Mouse (Mus musculus) layer of hippocampus, adult 2 months (tissue): ENCODE results near the gene Ncf2. TPM values are rescaled to one million over a fixed set of nuclear protein-coding genes. Genes with fewer than 3 reads are reported as not detected.

Experiments
- DNase-seq, 2 experiments: peaks; one replicate each; pipeline ENCODE4 v3.0.0; 2022; ENCODE audit warnings: low spot score in 2 of 2
- H3K27ac ChIP-seq: fragments of 200-600 bp; 2 replicates; pipeline ENCODE4 v1.8.1; 2022
- H3K4me3 ChIP-seq: fragments of 200-600 bp; 2 replicates; pipeline ENCODE4 v1.8.1; 2022; ENCODE audit warnings: mild to moderate bottlenecking
- CTCF ChIP-seq: fragments of 200-600 bp; conservative IDR thresholded peaks from 2 replicates; pipeline ENCODE4 v1.8.1; 2022; ENCODE audit warnings: antibody characterized with exemption, mild to moderate bottlenecking, moderate library complexity
- total RNA-seq, 2 experiments: library from RNA; stranded (reverse); gene quantifications; 2 replicates each; pipeline ENCODE4 v1.2.3; 2021

Gene Ncf2
- total RNA-seq, 2 experiments from 2014 or later, result 1.9 to 2.9 TPM

DNA sequence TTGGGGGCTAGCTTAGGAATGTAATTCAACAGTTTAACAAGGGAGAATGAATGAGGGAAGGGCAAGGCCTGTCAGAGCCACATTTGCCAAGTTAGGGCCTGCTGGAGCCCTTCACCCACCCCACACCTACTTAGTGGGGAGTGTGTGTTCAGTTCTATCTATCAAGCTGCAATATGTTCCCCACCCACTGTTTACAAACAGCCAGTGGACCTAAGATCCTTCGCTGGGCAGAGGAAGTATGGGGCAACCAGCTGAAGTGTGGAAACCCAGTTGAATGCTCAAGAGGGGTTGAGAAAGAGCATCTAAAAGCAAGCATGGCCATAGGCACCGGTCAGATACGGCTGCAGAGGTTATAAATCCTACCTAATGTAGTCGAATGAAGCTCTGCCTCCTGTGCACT is 13.0 kb upstream of the Ncf2 start:
- Histone ChIP-seq H3K4me3 (no peak overlapping the region), H3K27ac (no peak overlapping the region)
- no peak for TF ChIP-seq CTCF
- no peak for DNase-seq

DNA sequence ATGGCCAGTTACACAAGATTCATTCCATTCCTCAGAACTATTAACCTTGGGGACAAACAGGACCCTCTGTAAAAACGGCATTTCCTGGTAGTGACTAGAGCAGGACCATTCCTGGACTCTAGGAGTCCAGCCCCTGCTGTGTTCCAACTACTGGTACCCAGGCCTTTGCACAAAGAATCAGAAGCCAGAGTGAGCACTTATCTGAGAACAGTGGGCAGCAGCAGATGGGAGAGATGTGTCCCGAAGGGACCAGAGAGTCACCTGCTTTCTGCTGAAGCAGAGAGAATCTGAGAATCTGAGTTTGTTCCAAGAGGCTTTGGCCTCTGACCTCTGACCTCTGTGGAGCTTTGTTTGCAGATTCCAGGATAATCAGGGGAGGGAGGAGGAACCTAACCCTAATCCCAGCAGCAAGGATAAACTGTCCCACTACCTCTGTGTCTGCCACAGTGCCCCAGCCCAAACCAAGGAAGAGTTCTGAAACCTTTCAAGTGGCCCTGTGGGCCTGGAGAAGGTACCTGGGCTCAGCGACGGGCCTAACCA is 11.8 kb upstream of the Ncf2 start:
- TF ChIP-seq CTCF, result no peak
- Histone ChIP-seq H3K4me3 (no peak overlapping the region), H3K27ac (no peak overlapping the region)
- no peak for DNase-seq

DNA sequence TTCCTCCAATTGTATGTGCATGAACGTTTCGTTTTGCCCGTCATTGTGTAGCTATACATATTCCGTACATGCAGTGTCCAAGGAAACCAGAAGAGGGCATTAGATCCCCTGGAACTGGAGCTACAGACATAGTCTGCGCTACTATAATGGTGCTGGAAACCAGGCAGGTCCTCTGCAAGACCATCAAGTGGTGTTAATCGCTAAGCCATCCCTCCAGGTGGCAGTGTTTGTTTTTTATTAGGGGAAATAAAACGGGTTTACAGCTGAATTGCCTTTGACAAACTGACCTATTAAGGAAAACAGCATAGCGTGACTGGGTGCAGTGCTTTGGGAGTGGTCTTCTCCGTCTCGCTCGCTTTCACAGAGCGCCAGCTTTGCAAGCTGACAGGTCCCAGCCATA is 9.7 kb upstream of the Ncf2 start:
- peak; percentile 71 for TF ChIP-seq CTCF
- DNase-seq, result no peak
- no peak overlapping the region for H3K27ac ChIP-seq
- H3K4me3 ChIP-seq, result no peak overlapping the region

DNA sequence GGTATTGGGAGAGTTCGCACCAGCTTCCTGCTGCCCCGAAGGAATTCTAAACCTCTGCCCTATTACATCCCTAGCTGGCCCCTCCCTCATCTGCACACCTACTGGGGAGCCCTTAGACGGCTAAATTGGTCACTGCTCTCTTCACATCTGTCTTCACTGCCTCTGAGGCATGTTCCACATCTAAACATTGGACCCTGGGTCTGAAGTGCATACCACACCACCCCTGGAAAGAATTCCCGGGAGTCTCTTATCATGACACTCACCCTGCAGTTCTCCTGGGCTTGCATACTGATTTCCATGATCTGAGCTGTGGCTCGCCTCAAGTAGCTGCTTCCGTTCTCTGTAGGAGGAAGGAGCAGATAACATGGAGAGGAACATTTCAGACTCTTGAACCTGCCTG is 9.2 kb upstream of the Ncf2 start:
- TF ChIP-seq CTCF, result no peak
- DNase-seq, result no peak
- Histone ChIP-seq H3K4me3 (no peak overlapping the region), H3K27ac (no peak overlapping the region; the same call in 1 of the 2 replicates)

DNA sequence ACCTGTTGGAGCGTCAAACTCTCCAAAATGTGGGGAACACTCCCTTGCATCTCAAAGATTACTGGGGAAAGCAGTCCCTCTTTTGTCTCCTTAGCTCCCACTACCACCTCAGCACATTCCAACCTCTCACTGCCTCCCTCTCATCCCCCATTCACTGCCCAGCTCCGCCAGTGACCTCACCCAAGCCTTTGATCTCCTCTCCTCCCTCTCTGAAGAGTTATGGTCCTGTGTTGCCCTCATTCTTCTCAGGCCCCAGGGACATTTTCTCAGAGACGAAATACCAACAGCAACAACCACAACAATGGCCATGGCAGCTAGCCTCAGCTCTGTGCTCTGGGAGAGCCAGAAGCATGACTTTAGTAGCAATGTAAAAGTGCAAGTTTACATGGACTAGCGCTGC is 8.7 kb upstream of the Ncf2 start:
- TF ChIP-seq CTCF, result no peak
- Histone ChIP-seq H3K27ac (no peak overlapping the region; the same call in 1 of the 2 replicates), H3K4me3 (no peak overlapping the region)
- DNase-seq, result no peak

DNA sequence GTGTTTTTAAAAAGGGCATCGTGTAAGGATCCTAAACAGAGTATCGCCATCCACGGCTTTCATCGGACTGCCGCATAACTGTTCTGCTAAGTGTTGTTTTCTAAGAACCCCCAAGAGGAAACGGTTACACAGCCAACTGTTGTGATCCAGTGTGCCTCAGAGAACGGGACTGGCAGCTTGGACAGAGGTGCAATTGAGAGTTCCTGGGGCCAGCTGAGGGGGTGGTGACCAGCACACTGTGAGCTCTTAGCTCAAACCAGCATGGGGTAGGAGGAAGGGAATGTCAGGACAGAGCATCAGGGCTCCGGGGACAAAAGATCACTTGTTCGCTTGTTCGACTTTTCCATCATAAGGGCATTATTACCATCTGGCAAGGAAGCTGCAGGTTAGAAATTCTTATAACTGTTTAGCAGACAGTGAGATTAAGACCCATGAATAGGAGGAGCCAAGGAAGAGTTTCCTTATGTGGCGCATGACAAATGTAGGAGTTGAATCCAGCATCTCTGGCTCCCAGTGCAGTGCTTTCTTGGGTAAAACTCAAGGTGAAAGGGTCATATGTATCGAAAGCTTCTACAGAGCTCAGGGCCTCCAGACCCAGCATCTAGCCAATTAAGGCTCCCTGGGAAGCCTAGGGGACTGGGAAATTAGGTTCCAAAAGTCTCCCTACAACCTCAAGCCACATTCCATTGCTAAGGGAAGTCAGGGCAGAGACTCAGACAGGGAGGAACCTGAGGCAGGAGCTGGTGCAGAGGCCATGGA is 7.1 kb upstream of the Ncf2 start:
- Histone ChIP-seq H3K4me3 (no peak overlapping the region), H3K27ac (peak overlapping the region; percentile 49)
- DNase-seq, result peak; percentile 29 to 34
- TF ChIP-seq CTCF, result no peak

DNA sequence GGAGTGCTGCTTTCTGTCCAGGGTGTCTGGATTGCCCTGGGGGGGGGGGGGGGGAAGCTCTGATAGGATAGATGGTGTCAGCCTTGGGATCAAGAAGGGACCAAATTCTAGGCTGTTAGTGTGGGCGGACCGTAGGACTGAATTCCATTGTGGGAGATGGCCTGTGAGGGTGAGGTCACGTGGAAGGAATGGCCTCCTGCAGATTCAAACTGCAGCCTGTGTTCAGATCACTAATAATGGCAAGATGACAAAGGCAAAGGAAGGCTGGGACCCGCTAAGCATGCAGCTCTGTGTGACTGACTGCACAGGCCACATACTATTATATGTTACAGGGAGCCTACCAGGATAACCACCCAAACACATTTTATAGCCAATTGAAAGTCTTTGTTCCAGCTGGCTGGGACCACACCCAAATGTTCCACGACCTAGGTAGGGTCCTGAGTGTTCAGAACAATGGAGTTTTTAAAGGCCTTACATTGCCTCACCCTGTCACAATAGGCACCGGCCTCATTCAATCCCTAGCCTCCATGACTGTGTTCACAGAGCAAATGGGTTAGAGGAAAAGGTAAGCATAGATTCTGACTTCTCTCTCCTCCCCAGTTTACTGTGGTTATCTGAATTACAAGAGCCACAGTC is 6.4 kb upstream of the Ncf2 start:
- no peak overlapping the region for H3K4me3 ChIP-seq
- no peak for TF ChIP-seq CTCF
- H3K27ac ChIP-seq, result peak overlapping the region; percentile 49
- DNase-seq, result no peak

DNA sequence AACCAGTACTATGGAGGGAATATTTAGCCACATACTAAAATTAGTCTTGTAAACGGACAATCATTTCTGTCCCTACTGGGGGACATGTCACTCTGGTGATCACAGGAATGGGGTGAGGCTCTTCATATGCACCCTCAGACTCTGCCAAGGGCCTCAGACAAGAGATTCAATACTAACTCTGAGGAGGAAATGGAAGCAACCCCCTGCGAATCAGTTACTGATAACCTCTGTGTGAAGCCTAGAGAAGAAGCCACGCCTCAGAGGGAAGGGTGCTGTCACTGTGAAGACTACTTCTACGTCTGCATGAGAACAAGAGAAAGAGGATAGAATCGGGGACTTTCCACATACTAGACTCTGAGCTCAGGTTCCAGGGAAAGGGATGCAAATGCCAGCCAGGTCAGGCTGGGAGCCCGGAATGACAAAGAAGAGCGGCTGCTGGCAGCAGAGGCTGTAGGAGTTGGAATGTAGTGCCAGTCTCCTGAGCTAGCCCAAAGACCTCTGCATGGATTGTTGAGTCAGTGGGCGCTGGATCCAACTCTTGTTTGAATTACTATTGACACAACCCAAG is 4.2 kb upstream of the Ncf2 start:
- DNase-seq, result no peak
- H3K4me3 ChIP-seq, result no peak overlapping the region
- no peak for TF ChIP-seq CTCF
- H3K27ac ChIP-seq, result 0 out of 2 replicates have a peak overlapping the region, but pooled peaks have one; percentile 8

DNA sequence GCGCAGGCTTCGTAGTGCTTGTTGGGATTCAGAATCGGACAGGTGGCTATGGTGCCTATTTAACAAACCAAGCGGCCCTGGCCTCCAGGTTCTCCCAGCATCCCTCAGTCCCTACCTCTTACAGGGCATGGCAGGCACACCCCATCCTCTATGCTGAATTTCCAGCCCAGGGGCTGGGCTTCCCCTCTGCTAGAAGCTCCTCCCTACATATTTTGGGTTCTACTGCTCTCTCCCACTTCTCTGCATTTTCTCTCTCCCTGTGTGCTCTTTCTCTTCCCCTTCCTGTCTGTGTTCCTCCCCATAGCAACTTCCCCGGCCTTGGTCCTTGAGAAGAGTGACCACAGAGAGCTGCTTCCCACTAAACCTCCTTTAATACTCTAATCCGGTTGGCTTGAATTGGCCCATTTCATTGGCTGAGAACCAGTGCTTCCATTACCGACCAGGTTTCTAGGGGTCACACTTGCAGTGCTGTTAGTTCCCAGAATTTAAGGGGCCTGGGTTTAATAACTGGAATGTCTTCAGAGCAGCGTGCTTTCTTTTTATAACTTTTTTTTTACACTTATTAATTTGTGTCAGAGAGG is 3.2 kb upstream of the Ncf2 start:
- Histone ChIP-seq H3K27ac (no peak overlapping the region), H3K4me3 (no peak overlapping the region)
- TF ChIP-seq CTCF, result no peak
- DNase-seq, result no peak

DNA sequence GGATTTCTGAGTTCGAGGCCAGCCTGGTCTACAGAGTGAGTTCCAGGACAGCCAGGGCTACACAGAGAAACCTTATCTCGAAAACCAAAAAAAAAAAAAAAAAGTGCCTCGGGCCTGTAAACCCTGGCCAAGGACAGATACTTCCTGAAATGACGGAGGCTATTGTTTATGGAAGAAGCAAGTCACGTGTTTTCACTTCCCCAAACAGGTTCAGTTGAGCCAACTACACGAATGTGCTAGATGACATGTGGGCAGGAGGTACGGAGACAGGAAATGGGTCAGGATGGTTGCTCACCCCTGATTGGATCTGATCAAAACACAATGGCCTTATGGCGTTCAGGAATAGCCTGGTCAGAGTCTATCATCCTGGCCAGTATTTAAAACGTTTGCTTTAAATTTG is 1.9 kb upstream of the Ncf2 start:
- no peak overlapping the region for H3K27ac ChIP-seq
- no peak overlapping the region for H3K4me3 ChIP-seq
- TF ChIP-seq CTCF, result no peak
- DNase-seq, result no peak

DNA sequence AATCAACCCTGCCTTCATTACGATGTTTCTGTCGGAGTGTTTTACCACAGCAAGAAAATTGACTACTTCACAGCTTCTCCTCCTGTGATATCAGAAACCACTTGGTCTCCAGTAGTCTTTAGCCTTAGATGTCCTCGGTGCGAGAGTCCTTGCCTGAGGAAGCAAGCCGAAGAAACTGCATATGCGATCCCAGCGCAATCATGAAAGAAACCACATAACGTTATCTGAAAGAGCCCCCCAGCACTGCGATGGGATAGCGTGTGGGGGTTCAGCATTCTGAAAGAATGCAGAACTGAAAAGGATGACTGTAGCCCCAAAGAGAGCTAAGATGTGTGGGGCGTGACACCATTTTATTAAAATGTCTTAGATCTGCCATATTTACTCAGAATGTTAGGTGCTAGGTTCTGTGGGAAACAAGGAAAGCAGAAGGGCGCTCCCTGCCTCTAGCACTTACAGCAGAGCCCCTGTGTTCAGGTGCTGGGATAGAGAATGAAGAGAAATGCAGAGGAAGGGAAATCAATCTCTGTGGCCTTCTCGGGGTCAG is 711 bp downstream of the Ncf2 start:
- no peak overlapping the region for H3K4me3 ChIP-seq
- DNase-seq, result no peak
- H3K27ac ChIP-seq, result no peak overlapping the region; the same call in 1 of the 2 replicates
- TF ChIP-seq CTCF, result no peak

DNA sequence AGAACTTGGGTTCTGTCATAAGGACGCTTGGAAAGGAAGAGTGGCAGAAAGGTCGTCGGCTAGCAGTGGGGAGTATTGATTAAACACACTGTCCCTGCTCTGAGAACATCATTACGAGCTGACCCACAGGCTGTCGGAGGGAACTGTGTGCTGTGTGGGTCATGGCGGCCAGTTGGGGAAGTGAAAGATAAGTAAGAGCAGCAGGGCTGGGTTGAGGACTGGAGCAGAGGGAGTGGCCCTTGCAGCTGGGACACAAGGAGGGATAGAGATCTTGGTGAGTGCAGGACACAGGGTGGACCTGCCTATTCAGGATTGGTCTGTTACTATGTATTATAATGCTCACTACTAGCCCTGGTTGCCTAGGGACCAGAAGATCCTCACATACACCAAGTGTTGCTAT is 4.9 kb downstream of the Ncf2 start:
- H3K4me3 ChIP-seq, result no peak overlapping the region
- DNase-seq, result no peak
- no peak for TF ChIP-seq CTCF
- H3K27ac ChIP-seq, result no peak overlapping the region
